Mouse (Mus musculus) cerebellum, adult 2 months (tissue): Measurements from ENCODE around the gene Sik2.

ENCODE experiments used
- CTCF ChIP-seq: fragments of 200-500 bp; IDR thresholded peaks from 2 replicates; pipeline ENCODE4 v1.5.1; 2011; ENCODE audit warnings: low read depth, mild to moderate bottlenecking, control low read depth, low read length, moderate library complexity, borderline replicate concordance; ENCODE audit not compliant: insufficient read depth
- POLR2A ChIP-seq: fragments of 200-500 bp; IDR thresholded peaks from 2 replicates; pipeline ENCODE4 v1.6.1; 2011; ENCODE audit warnings: low read length, control low read depth, borderline replicate concordance; ENCODE audit not compliant: insufficient read depth

- TF ChIP-seq POLR2A (no peak), CTCF (no peak)
Measured at GRCm38 (mm10) chr9:50847606-50848368, 161.1 kb downstream of the Sik2 start.
